Mouse (Mus musculus) CH12.LX (cell line): ENCODE measurements around the gene Ccr8. TPM values are rescaled to one million over a fixed set of nuclear protein-coding genes. Genes with fewer than 3 reads are reported as not detected.

Experiments
- DNase-seq: peaks from one replicate; pipeline ENCODE4 v3.0.0-alpha.2; 2013; ENCODE audit errors: extremely low read depth
- H3K27ac ChIP-seq: 2 replicates; pipeline ENCODE4 v1.5.1; 2012; ENCODE audit warnings: low read depth, mild to moderate bottlenecking, control low read depth, moderate library complexity; ENCODE audit not compliant: insufficient read depth
- H3K27me3 ChIP-seq: replicated peaks from 2 replicates; pipeline ENCODE3; 2012; ENCODE audit warnings: inconsistent platforms
- H3K36me3 ChIP-seq, 2 experiments: replicated peaks in 1 of 2; 2 replicates each; pipeline versions ENCODE3 to v1.6.1; 2012; ENCODE audit warnings: inconsistent platforms in 1 of 2, low read length in 1 of 2, mild to moderate bottlenecking in 1 of 2, mixed read lengths in 1 of 2, moderate library complexity in 1 of 2; ENCODE audit not compliant: control insufficient read depth in 1 of 2, insufficient read depth in 1 of 2
- H3K4me1 ChIP-seq, 2 experiments: 2 replicates each; pipeline ENCODE4 v1.6.1; 2012; ENCODE audit warnings: inconsistent platforms in 1 of 2, moderate library complexity in 1 of 2; ENCODE audit not compliant: insufficient read depth in 2 of 2, control insufficient read depth in 1 of 2
- H3K4me2 ChIP-seq: 2 replicates; pipeline ENCODE4 v1.6.1; 2012; ENCODE audit warnings: low read depth, mild to moderate bottlenecking, control low read depth; ENCODE audit not compliant: poor library complexity, insufficient read depth, severe bottlenecking
- H3K4me3 ChIP-seq, 3 experiments: fragments of 150-350 bp in 1 of 3; sonication (generic) in 1 of 3; replicated peaks in 1 of 3; 2 replicates each; pipeline versions ENCODE3 to v1.5.1; 2011 to 2012; ENCODE audit warnings: low read depth in 2 of 3, low read length in 2 of 3, mild to moderate bottlenecking in 2 of 3, moderate library complexity in 2 of 3, control low read depth in 1 of 3, improper control_type of control experiment in 1 of 3, inconsistent platforms in 1 of 3, mixed read lengths in 1 of 3; ENCODE audit not compliant: poor library complexity in 1 of 3
- H3K79me2 ChIP-seq: replicated peaks from 2 replicates; pipeline ENCODE4 v1.6.1; 2012; ENCODE audit warnings: mild to moderate bottlenecking, moderate library complexity; ENCODE audit not compliant: control insufficient read depth, poor library complexity, insufficient read depth, severe bottlenecking; ENCODE audit errors: extremely low read depth
- H3K9ac ChIP-seq: 2 replicates; pipeline ENCODE4 v1.6.1; 2012; ENCODE audit warnings: low read depth, mild to moderate bottlenecking, control low read depth, moderate library complexity; ENCODE audit not compliant: insufficient read depth
- H3K9me3 ChIP-seq: replicated peaks from 2 replicates; pipeline ENCODE3; 2012; ENCODE audit warnings: low read length, inconsistent platforms, mixed read lengths
- BHLHE40 ChIP-seq: IDR thresholded peaks from 2 replicates; pipeline ENCODE4 v1.6.1; 2011; ENCODE audit warnings: mild to moderate bottlenecking, low read depth, low read length, improper control_type of control experiment
- CHD2 ChIP-seq: IDR thresholded peaks from 2 replicates; pipeline ENCODE4 v1.6.1; 2011; ENCODE audit warnings: low read length, improper control_type of control experiment
- CTCF ChIP-seq, 2 experiments: IDR thresholded peaks in 1 of 2; conservative IDR thresholded peaks in 1 of 2; 2 replicates each; pipeline ENCODE4 v1.5.1; 2011 to 2012; ENCODE audit warnings: low read depth in 2 of 2, low read length in 2 of 2, improper control_type of control experiment in 1 of 2, inconsistent platforms in 1 of 2, mild to moderate bottlenecking in 1 of 2, moderate library complexity in 1 of 2
- E2F4 ChIP-seq: IDR thresholded peaks from 2 replicates; pipeline ENCODE4 v1.6.1; 2011; ENCODE audit warnings: low read depth, low read length, improper control_type of control experiment; ENCODE audit not compliant: insufficient replicate concordance
- ELF1 ChIP-seq: IDR thresholded peaks from 2 replicates; pipeline ENCODE4 v1.6.1; 2014; ENCODE audit warnings: low read depth, mild to moderate bottlenecking, inconsistent platforms, low read length, improper control_type of control experiment
- ETS1 ChIP-seq: conservative IDR thresholded peaks from 2 replicates; pipeline ENCODE4 v1.6.1; 2012; ENCODE audit warnings: low read depth, mild to moderate bottlenecking, inconsistent platforms, low read length, improper control_type of control experiment, moderate library complexity
- GABPA ChIP-seq: IDR thresholded peaks from 2 replicates; pipeline ENCODE4 v1.6.1; 2012; ENCODE audit warnings: low read depth, low read length, improper control_type of control experiment, inconsistent platforms; ENCODE audit not compliant: insufficient replicate concordance
- IRF4 ChIP-seq: IDR thresholded peaks from 2 replicates; pipeline ENCODE4 v1.6.1; 2014; ENCODE audit warnings: low read depth, mild to moderate bottlenecking, inconsistent platforms, low read length, improper control_type of control experiment
- JUN ChIP-seq: IDR thresholded peaks from 2 replicates; pipeline ENCODE4 v1.6.1; 2011; ENCODE audit warnings: low read depth, mild to moderate bottlenecking, low read length, improper control_type of control experiment, moderate library complexity; ENCODE audit not compliant: insufficient read depth
- JUND ChIP-seq: conservative IDR thresholded peaks from 2 replicates; pipeline ENCODE4 v1.6.1; 2011; ENCODE audit warnings: low read depth, low read length, improper control_type of control experiment
- KAT2A ChIP-seq: IDR thresholded peaks from 2 replicates; pipeline ENCODE4 v1.6.1; 2012; ENCODE audit warnings: low read length, improper control_type of control experiment, inconsistent platforms; ENCODE audit not compliant: insufficient replicate concordance
- MAFK ChIP-seq: IDR thresholded peaks from 2 replicates; pipeline ENCODE4 v1.6.1; 2011; ENCODE audit warnings: low read length, improper control_type of control experiment; ENCODE audit not compliant: insufficient replicate concordance
- MAX ChIP-seq: IDR thresholded peaks from 2 replicates; pipeline ENCODE4 v1.6.1; 2011; ENCODE audit warnings: low read length, improper control_type of control experiment
- MYC ChIP-seq: IDR thresholded peaks from 2 replicates; pipeline ENCODE4 v1.6.1; 2011; ENCODE audit warnings: low read depth, mild to moderate bottlenecking, improper control_type of control experiment, low read length
- NELFE ChIP-seq: IDR thresholded peaks from 2 replicates; pipeline ENCODE4 v1.6.1; 2011; ENCODE audit warnings: low read depth, low read length, improper control_type of control experiment
- NRF1 ChIP-seq: IDR thresholded peaks from 2 replicates; pipeline ENCODE4 v1.6.1; 2014; ENCODE audit warnings: low read depth, mild to moderate bottlenecking, inconsistent platforms, low read length, improper control_type of control experiment, moderate library complexity
- POLR2A ChIP-seq: IDR thresholded peaks from 2 replicates; pipeline ENCODE4 v1.6.1; 2011; ENCODE audit warnings: low read depth, mild to moderate bottlenecking, improper control_type of control experiment, low read length
- SIN3A ChIP-seq: IDR thresholded peaks from 2 replicates; pipeline ENCODE4 v1.6.1; 2012; ENCODE audit warnings: low read length, improper control_type of control experiment, inconsistent platforms
- TBP ChIP-seq: conservative IDR thresholded peaks from 2 replicates; pipeline ENCODE4 v1.6.1; 2011; ENCODE audit warnings: low read depth, low read length, improper control_type of control experiment
- TCF12 ChIP-seq: IDR thresholded peaks from 2 replicates; pipeline ENCODE4 v1.6.1; 2014; ENCODE audit warnings: low read depth, mild to moderate bottlenecking, inconsistent platforms, low read length, improper control_type of control experiment
- UBTF ChIP-seq: IDR thresholded peaks from 2 replicates; pipeline ENCODE4 v1.6.1; 2012; ENCODE audit warnings: low read depth, mild to moderate bottlenecking, inconsistent platforms, low read length, improper control_type of control experiment, moderate library complexity
- USF2 ChIP-seq: conservative IDR thresholded peaks from 2 replicates; pipeline ENCODE4 v1.6.1; 2011; ENCODE audit warnings: low read depth, low read length, improper control_type of control experiment
- ZC3H11A ChIP-seq: IDR thresholded peaks from 2 replicates; pipeline ENCODE4 v1.6.1; 2012; ENCODE audit warnings: low read depth, mild to moderate bottlenecking, inconsistent platforms, low read length, improper control_type of control experiment
- dilution Hi-C: fragments of 300-500 bp; cut with MboI; formaldehyde crosslinking; loops from 2 replicates; pipeline ENCODE4 v1.14.3; 2020; ENCODE audit warnings: low sequenced_read_pairs; ENCODE audit not compliant: extremely low pct_unique_long_range_greater_than_20kb, extremely low pct_ligation_motif_present
- in situ Hi-C: fragments of 300-500 bp; cut with MboI; formaldehyde crosslinking; loops from 3 replicates; pipeline ENCODE4 v1.14.3; 2019; ENCODE audit warnings: low sequenced_read_pairs, low pct_ligation_motif_present, low pct_unique_long_range_greater_than_20kb, mixed read lengths
- polyA plus RNA-seq: library from polyadenylated mRNA; unstranded; fragments of >175 nt; gene quantifications from 2 replicates; pipeline ENCODE4 v1.2.1, GENCODE M21; 2012; ENCODE audit warnings: low read depth; ENCODE audit not compliant: insufficient read length
- total RNA-seq, 2 experiments: library from RNA; depleted of rRNA; stranded (reverse); fragments of 300-350 nt in 1 of 2; fragments of >200 nt in 1 of 2; gene quantifications; 2 replicates each; pipeline ENCODE4 v1.2.3; 2012 to 2014

Ccr8 gene
- total and polyA plus RNA-seq, 3 experiments, result not detected

GRCm38 (mm10) chr9:120114789-120115151, 22.9 kb downstream of the Ccr8 start:
- no peaks in the 10 kb centered on the region for H3K27me3 ChIP-seq
- dilution Hi-C loops, result no loop called here
- TF ChIP-seq CTCF (conservative IDR thresholded peaks at IDR 0.05 in 1 of 2, IDR thresholded peaks at IDR 0.05 in 1 of 2; ENCODE audit: low read depth in 2 of 2, low read length in 2 of 2) (no peak), GABPA (no peak), E2F4 (no peak), NRF1 (no peak)
- TF ChIP-seq, all 38 proteins: peak for 0
- H3K9ac ChIP-seq, result no peak overlapping the region
- H3K27ac ChIP-seq, result no peak overlapping the region
- H3K4me3 ChIP-seq, result no peak overlapping the region
- in situ Hi-C loops, result no loop called here
- H3K4me2 ChIP-seq, result no peak overlapping the region
- H3K9me3 ChIP-seq, result no peaks in the 10 kb centered on the region
- H3K79me2 ChIP-seq, result peaks cover 13% of the 10 kb centered on the region
- peaks cover 12 to 48% of the 10 kb centered on the region in 2 experiments for H3K4me1 ChIP-seq
- DNase-seq, result no peak
- peaks cover 23 to 39% of the 10 kb centered on the region in 2 experiments for H3K36me3 ChIP-seq

- H3K36me3 ChIP-seq, result peaks cover 31 to 47% of the 10 kb centered on the region in 2 experiments
- peak overlapping the region; percentile 50; the same call in 1 of the 2 replicates for H3K9ac ChIP-seq
- peaks cover 13% of the 10 kb centered on the region for H3K79me2 ChIP-seq
- no peak for DNase-seq
- H3K4me2 ChIP-seq, result peak overlapping the region; percentile 69
- TF ChIP-seq JUN, result no peak
- no peak for TF ChIP-seq CHD2
- no peak for TF ChIP-seq MAFK
- no peak for TF ChIP-seq UBTF
- TF ChIP-seq MYC, result no peak
- no peak for TF ChIP-seq IRF4
- TF ChIP-seq TBP, result no peak
- no peak for TF ChIP-seq USF2
- no peak for TF ChIP-seq POLR2A
- TF ChIP-seq ETS1, result no peak
- no peak for TF ChIP-seq TCF12
- TF ChIP-seq SIN3A, result no peak
- TF ChIP-seq KAT2A, result no peak
- TF ChIP-seq JUND, result no peak
- TF ChIP-seq ELF1, result no peak
- TF ChIP-seq BHLHE40, result no peak
- no peak for TF ChIP-seq ZC3H11A
- no peak for TF ChIP-seq MAX
- TF ChIP-seq NELFE, result no peak
- no peak overlapping the region for H3K4me3 ChIP-seq
- dilution Hi-C loops, result no loop called here
- peak overlapping the region; percentile 1; the same call in 1 of the 2 replicates for H3K27ac ChIP-seq
- H3K9me3 ChIP-seq, result no peaks in the 10 kb centered on the region
- H3K27me3 ChIP-seq, result no peaks in the 10 kb centered on the region
- H3K4me1 ChIP-seq, result peaks cover 12 to 48% of the 10 kb centered on the region in 2 experiments
- in situ Hi-C loops, result no loop called here
Measured at GRCm38 (mm10) chr9:120115580-120115979, 23.7 kb downstream of the Ccr8 start.
